Mouse (Mus musculus) E14TG2a.4 (cell line): ENCODE measurements around the gene Kbtbd13.

ENCODE experiments used
- CTCF ChIP-seq: conservative IDR thresholded peaks from 2 replicates; pipeline ENCODE4 v1.5.1; 2014; ENCODE audit warnings: low read length
- NANOG ChIP-seq: IDR thresholded peaks from 2 replicates; pipeline ENCODE4 v1.6.1; 2014; ENCODE audit warnings: borderline replicate concordance, low read length, mixed read lengths
- POU5F1 ChIP-seq: IDR thresholded peaks from 2 replicates; pipeline ENCODE4 v1.6.1; 2014; ENCODE audit warnings: low read length, borderline replicate concordance

- TF ChIP-seq CTCF (no peak), POU5F1 (no peak), NANOG (no peak)
Measured at GRCm38 (mm10) chr9:65356971-65357370, 34.5 kb downstream of the Kbtbd13 start.
